Mouse (Mus musculus) kidney, adult 9 months (tissue): Measurements from ENCODE around the gene Zdhhc22.

Source experiments
- DNase-seq: peaks from one replicate; pipeline ENCODE4 v3.0.0; 2022

Zdhhc22 gene

GRCm38 (mm10) chr12:86989890-86990754 is at the start of gene Zdhhc22:
Zdhhc22 (minus strand) TSS chr12:86990430.
- DNase-seq, result no peak

- DNase-seq, result no peak
Observed at GRCm38 (mm10) chr12:87036631-87037030, 46.4 kb upstream of the Zdhhc22 start.

GRCm38 (mm10) chr12:87031163-87031763 is 41.0 kb upstream of the Zdhhc22 start:
- no peak for DNase-seq

- DNase-seq, result no peak
Observed at GRCm38 (mm10) chr12:87029251-87029976, 39.2 kb upstream of the Zdhhc22 start.

- DNase-seq, result no peak
Observed at GRCm38 (mm10) chr12:87028068-87028467, 37.8 kb upstream of the Zdhhc22 start.

- DNase-seq, result no peak
Observed at GRCm38 (mm10) chr12:87027391-87027790, 37.2 kb upstream of the Zdhhc22 start.

- DNase-seq, result no peak
Observed at GRCm38 (mm10) chr12:87026871-87027240, 36.6 kb upstream of the Zdhhc22 start.

- no peak for DNase-seq
Observed at GRCm38 (mm10) chr12:87026109-87026870, 36.1 kb upstream of the Zdhhc22 start.

GRCm38 (mm10) chr12:87023456-87023855 is 33.2 kb upstream of the Zdhhc22 start:
- DNase-seq, result no peak

- no peak for DNase-seq
Observed at GRCm38 (mm10) chr12:87022006-87022405, 31.8 kb upstream of the Zdhhc22 start.

- no peak for DNase-seq
Observed at GRCm38 (mm10) chr12:87021040-87021439, 30.8 kb upstream of the Zdhhc22 start, which contains the start of gene Tmem63c. Tmem63c (plus strand) TSS chr12:87021340.

- DNase-seq, result no peak
Observed at GRCm38 (mm10) chr12:87018756-87019155, 28.5 kb upstream of the Zdhhc22 start.

- peak; percentile 27 for DNase-seq
Observed at GRCm38 (mm10) chr12:87017041-87017440, 26.8 kb upstream of the Zdhhc22 start.

- no peak for DNase-seq
Observed at GRCm38 (mm10) chr12:87004596-87004995, 14.4 kb upstream of the Zdhhc22 start.

GRCm38 (mm10) chr12:87003606-87004005 is 13.4 kb upstream of the Zdhhc22 start:
- DNase-seq, result no peak

- no peak for DNase-seq
Observed at GRCm38 (mm10) chr12:87002815-87003214, 12.6 kb upstream of the Zdhhc22 start.

- DNase-seq, result no peak
Observed at GRCm38 (mm10) chr12:87002209-87002608, 12.0 kb upstream of the Zdhhc22 start.

- no peak for DNase-seq
Observed at GRCm38 (mm10) chr12:87000840-87001176, 10.6 kb upstream of the Zdhhc22 start.

GRCm38 (mm10) chr12:87000151-87000839 is 10.1 kb upstream of the Zdhhc22 start:
- peak; percentile 17 for DNase-seq

GRCm38 (mm10) chr12:86999283-86999820 is 9.1 kb upstream of the Zdhhc22 start:
- no peak for DNase-seq

GRCm38 (mm10) chr12:86998699-86999098 is 8.5 kb upstream of the Zdhhc22 start:
- no peak for DNase-seq

GRCm38 (mm10) chr12:86995931-86996330 is 5.7 kb upstream of the Zdhhc22 start:
- DNase-seq, result no peak
